Mouse (Mus musculus) Patski (cell line): ENCODE data around the gene Tctn1. TPM values are rescaled to one million over a fixed set of nuclear protein-coding genes. Genes with fewer than 3 reads are reported as not detected.

Experiments used
- ATAC-seq: fragments of 100-300 bp; one replicate; pipeline ENCODE4 v1.8.0; 2021
- CTCF ChIA-PET: fragments of 350-600 bp; sonication (Branson Sonifier 250); formaldehyde crosslinking; loops from one replicate; lab custom pipeline; 2022; ENCODE audit warnings: inconsistent platforms; lab: Charles Lee
- POLR2A ChIA-PET: fragments of 350-600 bp; sonication (Branson Sonifier 250); formaldehyde crosslinking; loops from one replicate; lab custom pipeline; 2022; ENCODE audit warnings: antibody characterized with exemption, inconsistent platforms; lab: Charles Lee
- DNase-seq: peaks from one replicate; pipeline ENCODE4 v3.0.0-alpha.2; 2011; ENCODE audit warnings: low read depth, low spot score
- H3K27me3 ChIP-seq: fragments of 371-371 bp; one replicate; pipeline ENCODE4 v1.5.1; 2021
- CTCF ChIP-seq: fragments of 100-300 bp; IDR thresholded peaks from one replicate; pipeline ENCODE4 v1.5.1; 2021
- in situ Hi-C: fragments of 300-500 bp; cut with MboI; formaldehyde crosslinking; loops from 3 replicates; pipeline ENCODE4 v1.11.1; 2018; ENCODE audit warnings: low pct_unique_long_range_greater_than_20kb, mixed read lengths
- polyA plus RNA-seq: library from polyadenylated mRNA; unstranded; gene quantifications from one replicate; pipeline ENCODE4 v1.2.3, GENCODE M21; 2021

The Tctn1 gene
- polyA plus RNA-seq, 1 experiment from 2014 or later, result 50.7 TPM

- ChIA-PET POLR2A (interaction anchor here (0.7 to 1.5 kb wide), 3 partner anchors 12 to 1776 kb away, joined by 3 to 6 read pairs (median 3); no protein-coding TSS in a partner anchor), CTCF (interaction anchor here (0.8 to 2.9 kb wide), 6 partner anchors 10 to 56 kb away, joined by 3 to 18 read pairs (median 3); no protein-coding TSS in a partner anchor)
- DNase-seq (no peak), ATAC-seq (no peak)
- no peaks in the 10 kb centered on the region for H3K27me3 ChIP-seq
- in situ Hi-C loops, result loop anchor here (25.0 kb wide), 1 partner anchor 849 kb away; the partner anchor contains the start of genes Rhof and Setd1b
- TF ChIP-seq CTCF, result no peak
These were observed 24.0 kb upstream of the Tctn1 start for GRCm38 (mm10) chr5:122288147-122288811.

- H3K27me3 ChIP-seq, result no peaks in the 10 kb centered on the region
- POLR2A ChIA-PET, result interaction anchor here (1.1 to 3.0 kb wide), 3 partner anchors 9 to 13 kb away, joined by 5 to 18 read pairs (median 6); no protein-coding TSS in a partner anchor
- in situ Hi-C loops, result loop anchor here (25.0 kb wide), 1 partner anchor 850 kb away; the partner anchor contains the start of genes Rhof and Setd1b
- CTCF ChIA-PET, result interaction anchor here (0.8 to 2.9 kb wide), 7 partner anchors 9 to 58 kb away, joined by 3 to 18 read pairs (median 3); no protein-coding TSS in a partner anchor
- DNase-seq (no peak), ATAC-seq (no peak)
- no peak for TF ChIP-seq CTCF
These were observed 22.8 kb upstream of the Tctn1 start for GRCm38 (mm10) chr5:122287026-122287425.

GRCm38 (mm10) chr5:122286191-122286590 is 21.9 kb upstream of the Tctn1 start:
- POLR2A ChIA-PET, result interaction anchor here (0.6 to 3.0 kb wide), 4 partner anchors 10 to 1875 kb away, joined by 4 to 18 read pairs (median 11); no protein-coding TSS in a partner anchor
- CTCF ChIA-PET, result interaction anchor here (1.0 to 2.9 kb wide), 7 partner anchors 8 to 58 kb away, joined by 3 to 18 read pairs (median 4); no protein-coding TSS in a partner anchor
- in situ Hi-C loops, result loop anchor here (25.0 kb wide), 1 partner anchor 851 kb away; the partner anchor contains the start of genes Rhof and Setd1b

GRCm38 (mm10) chr5:122285767-122286150 is 21.5 kb upstream of the Tctn1 start:
- CTCF ChIA-PET, result interaction anchor here (0.9 to 2.9 kb wide), 7 partner anchors 8 to 59 kb away, joined by 3 to 18 read pairs (median 4); no protein-coding TSS in a partner anchor
- in situ Hi-C loops, result loop anchor here (25.0 kb wide), 1 partner anchor 852 kb away; the partner anchor contains the start of genes Rhof and Setd1b

More at GRCm38 (mm10) chr5:122286191-122286590, 21.9 kb upstream of the Tctn1 start:
- ATAC-seq (no peak), DNase-seq (no peak)
- no peak for TF ChIP-seq CTCF
- H3K27me3 ChIP-seq, result no peaks in the 10 kb centered on the region

GRCm38 (mm10) chr5:122285029-122285766 is 20.9 kb upstream of the Tctn1 start:
- CTCF ChIA-PET, result interaction anchor here (0.9 to 2.9 kb wide), 7 partner anchors 9 to 59 kb away, joined by 3 to 18 read pairs (median 4); no protein-coding TSS in a partner anchor
- TF ChIP-seq CTCF, result no peak
- POLR2A ChIA-PET, result interaction anchor here (0.6 to 3.0 kb wide), 6 partner anchors 10 to 1876 kb away, joined by 4 to 18 read pairs (median 6); no protein-coding TSS in a partner anchor
- in situ Hi-C loops, result loop anchor here (25.0 kb wide), 1 partner anchor 852 kb away; the partner anchor contains the start of genes Rhof and Setd1b
- DNase-seq (no peak), ATAC-seq (peak; percentile 33)
- no peaks in the 10 kb centered on the region for H3K27me3 ChIP-seq

More at GRCm38 (mm10) chr5:122285767-122286150, 21.5 kb upstream of the Tctn1 start:
- DNase-seq (no peak), ATAC-seq (no peak)
- H3K27me3 ChIP-seq, result no peaks in the 10 kb centered on the region
- no peak for TF ChIP-seq CTCF
- POLR2A ChIA-PET, result interaction anchor here (0.6 to 3.0 kb wide), 6 partner anchors 10 to 1875 kb away, joined by 4 to 18 read pairs (median 6); no protein-coding TSS in a partner anchor

- DNase-seq, result no peak
- peak; percentile 65 for ATAC-seq
- no peak for TF ChIP-seq CTCF
- ChIA-PET CTCF (interaction anchor here (0.9 to 2.2 kb wide), 3 partner anchors 10 to 25 kb away, joined by 3 to 4 read pairs (median 3); no protein-coding TSS in a partner anchor), POLR2A (interaction anchor here (0.9 to 3.0 kb wide), 3 partner anchors 11 to 16 kb away, joined by 6 to 18 read pairs (median 6); no protein-coding TSS in a partner anchor)
- in situ Hi-C loops, result loop anchor here (25.0 kb wide), 1 partner anchor 853 kb away; the partner anchor contains the start of genes Rhof and Setd1b
- no peaks in the 10 kb centered on the region for H3K27me3 ChIP-seq
These were observed 20.1 kb upstream of the Tctn1 start, which contains the start of gene Pptc7 for GRCm38 (mm10) chr5:122284183-122285028. TSS of gene Pptc7 (plus strand) at chr5:122284365.

- no peaks in the 10 kb centered on the region for H3K27me3 ChIP-seq
- DNase-seq, result no peak
- in situ Hi-C loops, result loop anchor here (25.0 kb wide), 1 partner anchor 853 kb away; the partner anchor contains the start of genes Rhof and Setd1b
- POLR2A ChIA-PET, result no interaction called here
- no peak for TF ChIP-seq CTCF
- CTCF ChIA-PET, result interaction anchor here (1.0 kb wide), 1 partner anchor 11 kb away, joined by 3 read pairs; no protein-coding TSS in a partner anchor
- ATAC-seq, result no peak
These were observed 19.5 kb upstream of the Tctn1 start for GRCm38 (mm10) chr5:122283828-122284182.

- DNase-seq, result no peak
- ChIA-PET CTCF (interaction anchor here (1.0 to 2.8 kb wide), 6 partner anchors 13 to 63 kb away, joined by 3 to 11 read pairs (median 5); no protein-coding TSS in a partner anchor), POLR2A (no interaction called here)
- H3K27me3 ChIP-seq, result no peaks in the 10 kb centered on the region
- in situ Hi-C loops, result loop anchor here (25.0 kb wide), 1 partner anchor 856 kb away; the partner anchor contains the start of genes Rhof and Setd1b
- no peak for TF ChIP-seq CTCF
- no peak for ATAC-seq
These were observed 16.7 kb upstream of the Tctn1 start for GRCm38 (mm10) chr5:122280827-122281462.
